Mouse (Mus musculus) heart, embryonic 11.5 days (tissue): ENCODE results near the gene Necap1. TPM values are rescaled to one million over a fixed set of nuclear protein-coding genes. Genes with fewer than 3 reads are reported as not detected.

Experiments
- ATAC-seq: fragments of 200-750 bp; cut with Nextera tagmentation; replicated peaks from 2 replicates; pipeline ENCODE4 v1.8.0; 2017; ENCODE audit warnings: moderate library complexity; ENCODE audit not compliant: insufficient number of reproducible peaks, low FRiP score, low TSS enrichment
- H3K27ac ChIP-seq: fragments of 300-500 bp; sonication (generic); 2 replicates; pipeline ENCODE4 v1.5.1; 2014; ENCODE audit warnings: mild to moderate bottlenecking, low read depth, low read length
- H3K27me3 ChIP-seq: fragments of 300-500 bp; sonication (generic); 2 replicates; pipeline ENCODE4 v1.6.1; 2014; ENCODE audit warnings: mild to moderate bottlenecking, low read length, mixed read lengths; ENCODE audit not compliant: control insufficient read depth, insufficient read depth
- H3K36me3 ChIP-seq: fragments of 300-500 bp; sonication (generic); 2 replicates; pipeline ENCODE4 v1.6.1; 2014; ENCODE audit warnings: mild to moderate bottlenecking, low read length, moderate library complexity, mixed read lengths; ENCODE audit not compliant: control insufficient read depth, insufficient read depth
- H3K4me1 ChIP-seq: fragments of 300-500 bp; sonication (generic); 2 replicates; pipeline ENCODE4 v1.6.1; 2014; ENCODE audit warnings: low read length; ENCODE audit not compliant: control insufficient read depth, insufficient read depth
- H3K4me2 ChIP-seq: fragments of 300-500 bp; sonication (generic); 2 replicates; pipeline ENCODE4 v1.6.1; 2014; ENCODE audit warnings: mild to moderate bottlenecking, moderate library complexity
- H3K4me3 ChIP-seq: fragments of 300-500 bp; sonication (generic); 2 replicates; pipeline ENCODE4 v1.5.1; 2014; ENCODE audit warnings: low read depth, low read length
- H3K9ac ChIP-seq: fragments of 300-500 bp; sonication (generic); 2 replicates; pipeline ENCODE4 v1.6.1; 2014; ENCODE audit warnings: mild to moderate bottlenecking, low read depth, low read length, moderate library complexity
- H3K9me3 ChIP-seq: fragments of 300-500 bp; sonication (generic); replicated peaks from 2 replicates; pipeline ENCODE4 v1.6.1; 2016; ENCODE audit warnings: low read length; ENCODE audit not compliant: control insufficient read depth
- WGBS: fragments of 180-500 bp; shearing (Covaris S2); extraction: QIAGEN DNeasy Blood & Tissue Kit; methylation state at CpG from one replicate; pipeline ENCODE4 v1.1.7; 2014; ENCODE audit not compliant: insufficient replicate concordance; 5-methylcytosine and 5-hydroxymethylcytosine counted together
- polyA plus RNA-seq: library from polyadenylated mRNA; unstranded; fragments of >200 nt; fragmentation: Nextera tagmentation; extraction: Ambion mirVana; gene quantifications from 2 replicates; pipeline ENCODE4 v1.2.1, GENCODE M21; 2014

The Necap1 gene
- polyA plus RNA-seq, 1 experiment from 2014 or later = 64.4 TPM

DNA sequence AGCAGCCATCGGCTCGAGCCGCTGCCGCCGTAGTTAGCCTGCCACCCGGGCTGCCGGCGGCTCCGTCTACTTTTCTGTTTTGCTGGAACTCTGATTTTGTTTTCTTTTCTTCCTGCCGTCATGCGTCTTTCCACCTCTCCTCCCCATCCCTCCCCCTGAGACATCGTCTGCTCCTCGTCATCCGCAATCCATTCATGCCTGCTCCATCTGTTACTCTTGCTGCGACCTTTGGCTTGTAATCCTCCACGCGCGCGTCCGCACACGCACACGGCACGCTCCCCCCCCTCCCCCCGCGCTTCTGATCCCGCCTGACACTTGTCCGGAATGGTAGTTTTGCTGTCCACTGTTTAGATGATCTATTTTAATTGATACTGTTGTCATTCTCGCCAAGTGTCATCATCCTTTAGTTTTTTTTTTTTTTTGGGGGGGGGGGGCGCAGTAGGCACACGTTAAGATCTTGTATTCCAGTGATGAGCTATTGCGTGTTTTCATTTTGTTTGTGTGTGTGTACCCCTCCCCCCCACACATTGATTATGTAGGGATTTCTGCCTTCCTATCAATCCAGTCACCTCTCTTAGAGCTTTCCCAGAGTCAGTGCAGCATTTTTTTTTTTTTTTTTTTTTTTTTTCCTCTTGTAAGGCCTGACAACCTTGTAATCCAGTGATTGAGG, 581 bp downstream of the Necap1 start:
- Histone ChIP-seq H3K4me1 (peaks cover 5% of the 10 kb centered on the region), H3K9ac (peak overlapping the region; percentile 81), H3K4me3 (peak overlapping the region; percentile 89), H3K36me3 (0 out of 2 replicates have a peak, but pooled peaks cover 2% of the 10 kb centered on the region), H3K27me3 (no peaks in the 10 kb centered on the region), H3K4me2 (peak overlapping the region; percentile 74), H3K9me3 (no peaks in the 10 kb centered on the region), H3K27ac (peak overlapping the region; percentile 78)
- ATAC-seq = peak; percentile 67
- WGBS = 1% methylated on average over 31 of the region's 31 CpGs

DNA sequence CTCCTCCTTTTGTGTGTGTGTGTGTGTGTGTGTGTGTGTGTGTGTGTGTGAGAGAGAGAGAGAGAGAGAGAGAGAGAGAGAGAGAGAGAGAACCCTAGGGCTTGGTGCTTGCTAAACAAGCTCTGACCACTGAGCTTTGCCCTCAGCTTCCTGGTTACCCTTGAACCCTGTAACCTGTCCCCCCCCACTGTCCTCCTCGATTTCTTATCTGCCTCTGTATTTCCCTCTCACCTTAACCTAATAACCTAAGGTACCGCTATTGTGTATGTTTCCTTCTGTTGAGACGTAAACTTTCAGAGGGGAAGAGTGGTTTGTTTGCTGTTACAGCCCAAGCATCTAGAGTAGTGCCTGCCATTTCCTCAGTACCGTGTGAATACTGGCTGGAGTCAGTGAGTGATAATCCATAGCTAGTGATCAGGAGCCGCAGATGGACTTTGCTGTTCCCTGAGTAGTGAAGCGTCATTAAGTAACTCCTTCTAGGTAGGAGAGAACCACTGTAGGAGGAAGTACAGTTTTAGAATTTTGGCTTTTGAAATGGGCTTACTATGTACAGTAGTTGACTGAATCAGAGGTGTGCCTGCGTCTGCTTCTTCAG, 5.0 kb downstream of the Necap1 start:
- Histone ChIP-seq H3K27me3 (no peaks in the 10 kb centered on the region), H3K36me3 (peaks cover 24% of the 10 kb centered on the region), H3K27ac (no peak overlapping the region), H3K9me3 (no peaks in the 10 kb centered on the region), H3K4me2 (no peak overlapping the region), H3K9ac (no peak overlapping the region), H3K4me3 (no peak overlapping the region), H3K4me1 (peaks cover 5% of the 10 kb centered on the region)
- ATAC-seq = no peak
- 86% methylated on average over 7 of the region's 7 CpGs for WGBS

DNA sequence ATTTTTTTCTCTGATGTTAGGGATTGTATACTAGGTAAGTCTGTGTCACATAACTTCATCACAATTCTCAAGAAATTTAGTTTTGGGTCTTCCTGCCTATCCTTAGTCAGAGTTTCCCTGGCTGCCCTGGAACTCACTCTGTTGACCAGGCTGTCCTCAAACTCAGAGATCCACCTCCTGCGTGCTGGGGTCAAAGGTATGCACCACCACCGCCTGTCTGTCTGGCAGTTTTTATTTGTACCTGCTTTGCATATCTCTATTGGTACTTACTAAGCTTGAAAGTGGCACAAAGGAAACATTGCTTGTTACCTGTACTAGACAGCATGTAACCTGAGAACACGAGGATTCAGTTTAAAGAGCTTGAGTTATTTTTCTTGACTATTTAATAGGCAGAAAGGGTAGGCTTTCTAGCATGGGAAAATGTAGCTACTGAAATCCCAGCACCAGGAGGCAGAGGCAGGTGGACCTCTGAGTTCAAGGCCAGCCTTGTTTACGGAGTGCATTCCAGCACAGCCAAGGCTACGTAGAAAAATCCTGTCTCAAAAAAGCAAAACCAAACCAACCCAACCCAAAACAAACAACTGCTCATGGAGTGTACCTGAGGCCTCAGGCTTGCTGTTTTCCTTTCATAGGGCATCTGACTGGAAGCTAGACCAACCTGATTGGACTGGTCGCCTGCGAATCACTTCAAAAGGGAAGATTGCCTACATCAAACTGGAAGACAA, 5.7 kb downstream of the Necap1 start:
- no peak for ATAC-seq
- 89% methylated on average over 7 of the region's 7 CpGs for WGBS
- H3K27ac ChIP-seq = no peak overlapping the region

DNA sequence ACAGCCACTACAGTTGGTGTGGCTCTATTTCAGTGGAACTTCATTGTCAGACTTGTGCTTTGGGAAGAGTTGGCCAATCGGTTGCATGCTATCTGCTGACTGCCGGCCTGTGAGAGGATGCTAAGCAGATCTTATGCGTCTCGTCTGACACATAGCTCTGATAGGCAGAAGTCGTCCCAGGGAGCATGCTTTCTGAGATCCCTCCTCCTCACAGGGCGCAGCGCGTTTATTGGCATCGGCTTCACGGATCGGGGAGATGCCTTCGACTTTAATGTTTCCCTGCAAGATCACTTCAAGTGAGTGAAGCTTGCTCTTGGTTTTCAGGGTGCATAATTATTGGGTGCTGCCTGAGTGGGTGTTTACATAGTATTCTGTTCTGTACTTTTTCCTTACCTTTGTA, 7.0 kb downstream of the Necap1 start:
- Histone ChIP-seq H3K9ac (no peak overlapping the region), H3K36me3 (peaks cover 30% of the 10 kb centered on the region), H3K9me3 (no peaks in the 10 kb centered on the region), H3K27me3 (no peaks in the 10 kb centered on the region), H3K27ac (no peak overlapping the region), H3K4me1 (no peaks in the 10 kb centered on the region), H3K4me2 (no peak overlapping the region), H3K4me3 (no peak overlapping the region)
- ATAC-seq = no peak
- 82% methylated on average over 12 of the region's 12 CpGs for WGBS

More for the DNA sequence above, 5.7 kb downstream of the Necap1 start:
- Histone ChIP-seq H3K27me3 (no peaks in the 10 kb centered on the region), H3K36me3 (peaks cover 27% of the 10 kb centered on the region), H3K9ac (no peak overlapping the region), H3K4me2 (no peak overlapping the region), H3K4me1 (peaks cover 5% of the 10 kb centered on the region), H3K4me3 (no peak overlapping the region), H3K9me3 (no peaks in the 10 kb centered on the region)

DNA sequence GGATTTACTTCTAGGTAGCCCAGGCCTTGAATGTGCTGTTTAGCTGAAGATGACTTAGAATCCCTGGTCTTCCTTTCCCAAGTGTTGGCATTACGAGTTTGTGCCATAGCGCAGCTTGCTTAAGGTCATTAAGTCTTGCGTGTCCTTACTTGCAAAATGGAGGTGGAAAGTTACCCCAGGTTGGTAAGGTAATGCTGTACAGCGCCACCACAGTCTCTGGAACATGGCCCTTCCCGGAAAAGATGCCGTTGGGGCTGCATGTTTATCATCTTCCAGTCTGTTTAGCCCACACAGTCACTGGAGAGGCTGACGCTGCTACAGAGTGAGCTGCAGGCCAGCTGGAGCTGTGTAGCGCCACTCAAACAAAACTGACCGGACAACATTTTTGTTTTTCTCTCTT, 9.3 kb downstream of the Necap1 start:
- no peak overlapping the region for H3K4me2 ChIP-seq
- no peaks in the 10 kb centered on the region for H3K4me1 ChIP-seq
- no peak for ATAC-seq
- no peak overlapping the region for H3K27ac ChIP-seq
- H3K9ac ChIP-seq = no peak overlapping the region
- no peak overlapping the region for H3K4me3 ChIP-seq
- WGBS = 94% methylated on average over 9 of the region's 9 CpGs
- H3K27me3 ChIP-seq = no peaks in the 10 kb centered on the region
- H3K36me3 ChIP-seq = peaks cover 50% of the 10 kb centered on the region
- H3K9me3 ChIP-seq = no peaks in the 10 kb centered on the region

DNA sequence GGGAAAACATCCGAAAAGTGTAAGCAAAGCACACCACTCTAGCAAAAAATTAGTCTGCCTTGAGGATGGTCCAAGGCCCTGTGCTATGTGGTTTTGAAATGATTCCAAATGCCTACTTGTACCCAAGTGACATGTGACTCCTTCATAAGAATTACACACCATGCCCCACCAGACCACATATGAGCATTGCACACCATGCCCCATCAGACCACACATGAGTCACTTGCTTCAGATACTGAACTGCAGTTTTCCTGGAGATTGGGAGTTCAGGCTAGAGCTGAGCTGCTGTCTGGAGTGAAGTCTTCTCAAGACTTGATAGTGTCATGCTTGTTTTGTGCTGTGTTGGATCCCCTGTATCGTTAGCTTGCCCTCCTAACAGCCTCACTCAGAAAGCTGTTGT, 15.3 kb downstream of the Necap1 start:
- Histone ChIP-seq H3K4me2 (no peak overlapping the region), H3K9ac (no peak overlapping the region), H3K9me3 (no peaks in the 10 kb centered on the region), H3K27ac (no peak overlapping the region), H3K36me3 (peaks cover 24% of the 10 kb centered on the region), H3K4me3 (no peak overlapping the region), H3K4me1 (no peaks in the 10 kb centered on the region), H3K27me3 (no peaks in the 10 kb centered on the region)
- ATAC-seq = no peak
- WGBS = 96% methylated on average over 2 of the region's 2 CpGs

DNA sequence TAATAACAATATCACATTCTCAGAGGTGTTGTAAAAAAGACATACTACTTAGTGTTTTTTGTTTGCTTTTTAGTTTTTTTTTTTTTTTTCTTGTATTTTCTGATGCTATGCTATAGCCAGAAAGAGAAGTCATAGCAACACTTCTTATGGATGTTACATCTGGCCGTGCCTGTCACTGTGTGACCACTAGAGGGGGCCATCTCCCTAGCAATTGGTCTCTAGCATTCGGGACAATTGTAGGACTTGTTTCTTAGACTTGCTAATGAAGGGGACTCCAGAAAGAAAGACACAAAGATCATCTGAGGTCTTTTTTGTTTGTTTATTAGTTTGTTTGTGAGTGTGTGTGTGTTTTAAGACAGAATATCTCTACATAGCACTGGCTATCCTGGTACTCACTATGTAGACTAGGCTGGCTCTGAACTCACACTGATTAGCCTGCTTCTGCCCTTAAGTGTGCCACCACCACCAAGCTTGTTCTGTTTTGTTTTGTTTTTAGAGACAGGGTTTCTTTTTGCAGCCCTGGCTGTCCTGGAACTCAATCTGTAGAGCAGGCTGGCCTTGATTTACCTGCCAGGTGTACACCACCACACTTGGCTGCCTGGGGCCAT, 18.3 kb downstream of the Necap1 start:
- WGBS = 16% methylated on average over 2 of the region's 2 CpGs
- Histone ChIP-seq H3K27ac (no peak overlapping the region), H3K27me3 (no peaks in the 10 kb centered on the region), H3K9me3 (no peaks in the 10 kb centered on the region), H3K4me2 (no peak overlapping the region), H3K4me3 (no peak overlapping the region), H3K9ac (no peak overlapping the region), H3K4me1 (no peaks in the 10 kb centered on the region), H3K36me3 (peaks cover 8% of the 10 kb centered on the region)
- ATAC-seq = no peak

DNA sequence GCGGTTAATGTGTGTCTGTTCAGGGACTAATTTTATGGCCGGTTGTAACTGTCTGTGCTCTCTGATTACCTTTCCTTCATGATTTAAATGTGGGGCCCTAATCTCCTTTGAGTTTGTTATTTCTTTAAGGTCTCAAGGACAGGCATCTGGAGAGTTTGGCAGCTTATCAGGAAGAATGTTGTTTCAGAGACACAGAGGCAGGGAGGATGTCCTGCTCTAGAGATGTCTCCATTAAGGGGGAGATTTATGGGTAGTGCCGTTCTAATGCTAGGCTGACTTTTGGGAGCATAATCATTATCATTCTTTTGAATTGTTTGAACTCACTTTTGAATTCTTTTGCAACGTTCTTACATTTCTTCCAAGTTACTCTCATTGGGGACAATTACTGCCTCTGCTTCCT, 45.6 kb downstream of the Necap1 start:
- Histone ChIP-seq H3K9ac (no peak overlapping the region), H3K4me3 (no peak overlapping the region), H3K27ac (no peak overlapping the region), H3K36me3 (no peaks in the 10 kb centered on the region), H3K4me1 (no peaks in the 10 kb centered on the region), H3K4me2 (no peak overlapping the region), H3K27me3 (no peaks in the 10 kb centered on the region), H3K9me3 (no peaks in the 10 kb centered on the region)
- WGBS = 41% methylated on average over 4 of the region's 4 CpGs
- ATAC-seq = no peak
